Mouse (Mus musculus) gastrocnemius, adult 2 months (tissue): Measurements from ENCODE around the gene Frs3. TPM values are rescaled to one million over a fixed set of nuclear protein-coding genes. Genes with fewer than 3 reads are reported as not detected.
"Not testable (repeated sequence)": the region's sequence is repeated elsewhere in the genome, so short reads cannot be mapped to it uniquely, and the experiment has no call there.

Experiments used
- DNase-seq: peaks from one replicate; pipeline ENCODE4 v3.0.0; 2022
- H3K27ac ChIP-seq: fragments of 200-600 bp; 2 replicates; pipeline ENCODE4 v1.8.1; 2022; ENCODE audit warnings: mild to moderate bottlenecking
- H3K4me3 ChIP-seq: fragments of 200-600 bp; 2 replicates; pipeline ENCODE4 v1.8.1; 2022; ENCODE audit warnings: mild to moderate bottlenecking, moderate library complexity
- CTCF ChIP-seq: fragments of 200-600 bp; IDR thresholded peaks from 2 replicates; pipeline ENCODE4 v1.8.1; 2022; ENCODE audit warnings: antibody characterized with exemption, mild to moderate bottlenecking, moderate library complexity
- intact Hi-C: fragments of 180-260 bp; cut with DNase I; formaldehyde crosslinking; loops from one replicate; pipeline ENCODE4 v1.15.1; 2025
- long read RNA-seq, 2 experiments: library from polyadenylated mRNA; stranded (forward); transcript quantifications; one replicate each; pipeline ENCODE4 v2.0.0; 2021
- total RNA-seq, 2 experiments: library from RNA; stranded (reverse); gene quantifications; 2 replicates each; pipeline ENCODE4 v1.2.3; 2021

Gene Frs3
- total RNA-seq: 1 to 10 TPM; 4.2 to 5.7 TPM
- long read RNA-seq, experiment 1, transcript Frs3-201 (7 exons, 2,144 nt): major isoform, 8 of 8 reads
- long read RNA-seq, experiment 1, partial matches to known transcripts: 0 of 8 reads
- long read RNA-seq, experiment 1, other reads (novel, unspliced or antisense): 0 of 8 reads
- long read RNA-seq, experiment 2, transcript Frs3-201 (7 exons, 2,144 nt): major isoform, 7 of 7 reads
- long read RNA-seq, experiment 2, partial matches to known transcripts: 0 of 7 reads
- long read RNA-seq, experiment 2, other reads (novel, unspliced or antisense): 0 of 7 reads

GRCm38 (mm10) chr17:47688608-47689575 is at the start of gene Frs3:
TSS of gene Frs3 (plus strand) at chr17:47689030.
- intact Hi-C loops: no loop called here
- TF ChIP-seq CTCF: no peak

GRCm38 (mm10) chr17:47642992-47643391 is 45.8 kb upstream of the Frs3 start:
- no peak overlapping the region for H3K4me3 ChIP-seq
- H3K27ac ChIP-seq: no peak overlapping the region
- TF ChIP-seq CTCF: peak; percentile 38; the same call in 1 of the 2 replicates
- no peak for DNase-seq
- intact Hi-C loops: no loop called here

More at GRCm38 (mm10) chr17:47688608-47689575, at the start of gene Frs3:
- H3K4me3 ChIP-seq: peak within 1 kb of the TSS; percentile 92
- peak; percentile 80 for DNase-seq
- peak within 1 kb of the TSS; percentile 95 for H3K27ac ChIP-seq

- DNase-seq: peak; percentile 61
- intact Hi-C loops: loop anchor here (2.0 kb wide), 1 partner anchor 30 kb away; no protein-coding TSS in a partner anchor
- no peak overlapping the region for H3K4me3 ChIP-seq
- TF ChIP-seq CTCF: peak; percentile 64
- no peak overlapping the region for H3K27ac ChIP-seq
Measured at GRCm38 (mm10) chr17:47646683-47647082, 42.1 kb upstream of the Frs3 start.

GRCm38 (mm10) chr17:47648966-47649365 is 39.9 kb upstream of the Frs3 start:
- intact Hi-C loops: no loop called here
- H3K27ac ChIP-seq: no peak overlapping the region
- H3K4me3 ChIP-seq: no peak overlapping the region
- TF ChIP-seq CTCF: no peak
- DNase-seq: no peak

- Histone ChIP-seq H3K27ac (no peak overlapping the region), H3K4me3 (no peak overlapping the region)
- no peak for TF ChIP-seq CTCF
- intact Hi-C loops: no loop called here
- no peak for DNase-seq
Measured at GRCm38 (mm10) chr17:47651953-47652352, 36.9 kb upstream of the Frs3 start.

- DNase-seq, H3K4me3 ChIP-seq, H3K27ac ChIP-seq, intact Hi-C loops: not testable (repeated sequence)
Measured at GRCm38 (mm10) chr17:47654346-47654745, 34.5 kb upstream of the Frs3 start.

- DNase-seq: no peak
- intact Hi-C loops: no loop called here
- no peak overlapping the region for H3K4me3 ChIP-seq
- no peak overlapping the region for H3K27ac ChIP-seq
- TF ChIP-seq CTCF: no peak
Measured at GRCm38 (mm10) chr17:47655697-47656096, 33.1 kb upstream of the Frs3 start.

- intact Hi-C loops: no loop called here
Measured at GRCm38 (mm10) chr17:47657901-47658300, 30.9 kb upstream of the Frs3 start.

GRCm38 (mm10) chr17:47658741-47659243 is 30.0 kb upstream of the Frs3 start:
- Histone ChIP-seq H3K4me3 (no peak overlapping the region), H3K27ac (no peak overlapping the region)
- DNase-seq: no peak
- no peak for TF ChIP-seq CTCF
- intact Hi-C loops: no loop called here

More at GRCm38 (mm10) chr17:47657901-47658300, 30.9 kb upstream of the Frs3 start:
- no peak for TF ChIP-seq CTCF
- DNase-seq: no peak
- H3K27ac ChIP-seq: no peak overlapping the region
- H3K4me3 ChIP-seq: no peak overlapping the region

GRCm38 (mm10) chr17:47663009-47663713 is 25.7 kb upstream of the Frs3 start:
- no peak for DNase-seq
- no peak overlapping the region for H3K27ac ChIP-seq
- no peak overlapping the region for H3K4me3 ChIP-seq
- TF ChIP-seq CTCF: no peak
- intact Hi-C loops: no loop called here

- Histone ChIP-seq H3K27ac (no peak overlapping the region; the same call in 1 of the 2 replicates), H3K4me3 (no peak overlapping the region)
- TF ChIP-seq CTCF: no peak
- no peak for DNase-seq
- intact Hi-C loops: no loop called here
Measured at GRCm38 (mm10) chr17:47664474-47664873, 24.4 kb upstream of the Frs3 start.

- Histone ChIP-seq H3K27ac (no peak overlapping the region), H3K4me3 (no peak overlapping the region)
- DNase-seq: no peak
- intact Hi-C loops: no loop called here
- TF ChIP-seq CTCF: no peak
Measured at GRCm38 (mm10) chr17:47669166-47669565, 19.7 kb upstream of the Frs3 start.

GRCm38 (mm10) chr17:47671988-47672310 is 16.9 kb upstream of the Frs3 start:
- DNase-seq: no peak
- H3K4me3 ChIP-seq: peak overlapping the region; percentile 74
- intact Hi-C loops: no loop called here

More at GRCm38 (mm10) chr17:47671988-47672310, 16.9 kb upstream of the Frs3 start:
- H3K27ac ChIP-seq: peak overlapping the region; percentile 86
- TF ChIP-seq CTCF: no peak
